Mouse (Mus musculus): ENCODE results near the gene Jmjd1c. TPM values are rescaled to one million over a fixed set of nuclear protein-coding genes. Genes with fewer than 3 reads are reported as not detected.

Jmjd1c gene
- polyA plus RNA-seq, 1 experiment = 9.6 TPM

- Histone ChIP-seq H3K27ac (ENCODE audit: control insufficient read depth, insufficient read depth, low read depth, low read length) (no peak overlapping the region), H3K27me3 (ENCODE audit: control insufficient read depth, insufficient read depth, low read length) (no peaks in the 10 kb centered on the region), H3K36me3 (ENCODE audit: control insufficient read depth, insufficient read depth, low read length) (no peaks in the 10 kb centered on the region), H3K4me1 (ENCODE audit: control insufficient read depth, insufficient read depth, low read length) (peaks cover 15% of the 10 kb centered on the region), H3K4me3 (ENCODE audit: control insufficient read depth, low read depth, low read length) (no peak overlapping the region)
- no peak for TF ChIP-seq CTCF (IDR thresholded peaks at IDR 0.05; ENCODE audit: control insufficient read depth, insufficient read depth, insufficient replicate concordance, low read depth, low read length)
- no peak for TF ChIP-seq POLR2A (IDR thresholded peaks at IDR 0.05; ENCODE audit: control insufficient read depth, low read depth, low read length)
These were observed 17.9 kb downstream of the Jmjd1c start for GRCm38 (mm10) chr10:67113833-67114232.

DNA sequence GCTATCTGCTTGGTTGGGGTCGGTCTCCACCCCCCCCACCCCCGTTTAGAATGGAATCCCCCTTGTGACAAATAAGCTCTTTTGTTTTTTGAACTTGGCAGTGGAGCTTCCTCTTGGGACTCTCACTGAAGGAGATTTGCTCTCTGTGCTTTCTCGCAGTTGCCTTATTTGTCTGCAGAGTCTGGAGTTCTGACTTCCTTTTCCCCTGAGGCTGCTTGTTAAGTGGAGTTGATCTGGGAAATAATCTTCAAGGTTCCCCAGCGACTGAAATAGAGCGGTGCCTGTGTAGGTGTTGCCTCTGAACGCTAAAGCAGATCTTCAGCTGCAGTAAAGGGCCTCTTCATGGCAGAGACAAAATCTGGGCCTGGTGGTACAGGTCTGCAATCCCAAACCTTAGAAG lies 19.2 kb downstream of the Jmjd1c start:
- peaks cover 21% of the 10 kb centered on the region for H3K4me1 ChIP-seq (ENCODE audit: control insufficient read depth, insufficient read depth, low read length)
- no peak overlapping the region for H3K4me3 ChIP-seq (ENCODE audit: control insufficient read depth, low read depth, low read length)

DNA sequence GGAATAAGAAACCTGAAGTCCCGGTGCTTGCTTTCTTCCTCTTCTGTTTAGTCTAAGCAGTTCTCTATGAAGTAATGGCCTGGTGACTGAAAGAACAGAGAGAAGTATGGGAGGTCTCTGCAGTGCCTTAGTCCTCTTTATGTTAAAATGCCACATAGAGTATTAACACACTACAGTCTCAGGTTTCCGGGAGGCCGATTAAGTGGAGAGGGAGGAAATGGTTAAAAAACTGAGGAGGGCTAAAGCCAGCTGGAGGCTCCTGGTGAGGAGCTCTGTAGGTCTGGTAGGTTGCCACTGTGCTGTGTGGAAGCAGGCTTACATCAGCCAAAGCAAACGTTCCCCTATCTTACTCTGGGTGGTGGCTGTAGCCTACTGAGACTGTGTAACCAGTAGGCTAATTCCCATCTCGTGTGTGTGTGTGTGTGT lies 19.8 kb downstream of the Jmjd1c start:
- TF ChIP-seq CTCF (IDR thresholded peaks at IDR 0.05; ENCODE audit: control insufficient read depth, insufficient read depth, insufficient replicate concordance, low read depth, low read length) (no peak), POLR2A (IDR thresholded peaks at IDR 0.05; ENCODE audit: control insufficient read depth, low read depth, low read length) (no peak)
- H3K27me3 ChIP-seq (ENCODE audit: control insufficient read depth, insufficient read depth, low read length) = no peaks in the 10 kb centered on the region
- no peak overlapping the region for H3K27ac ChIP-seq (ENCODE audit: control insufficient read depth, insufficient read depth, low read depth, low read length)
- H3K4me3 ChIP-seq (ENCODE audit: control insufficient read depth, low read depth, low read length) = no peak overlapping the region
- H3K36me3 ChIP-seq (ENCODE audit: control insufficient read depth, insufficient read depth, low read length) = no peaks in the 10 kb centered on the region
- peaks cover 23% of the 10 kb centered on the region for H3K4me1 ChIP-seq (ENCODE audit: control insufficient read depth, insufficient read depth, low read length)

More for the DNA sequence above, 19.2 kb downstream of the Jmjd1c start:
- Histone ChIP-seq H3K36me3 (ENCODE audit: control insufficient read depth, insufficient read depth, low read length) (no peaks in the 10 kb centered on the region), H3K27me3 (ENCODE audit: control insufficient read depth, insufficient read depth, low read length) (no peaks in the 10 kb centered on the region), H3K27ac (ENCODE audit: control insufficient read depth, insufficient read depth, low read depth, low read length) (no peak overlapping the region)
- TF ChIP-seq POLR2A (IDR thresholded peaks at IDR 0.05; ENCODE audit: control insufficient read depth, low read depth, low read length) = no peak

DNA sequence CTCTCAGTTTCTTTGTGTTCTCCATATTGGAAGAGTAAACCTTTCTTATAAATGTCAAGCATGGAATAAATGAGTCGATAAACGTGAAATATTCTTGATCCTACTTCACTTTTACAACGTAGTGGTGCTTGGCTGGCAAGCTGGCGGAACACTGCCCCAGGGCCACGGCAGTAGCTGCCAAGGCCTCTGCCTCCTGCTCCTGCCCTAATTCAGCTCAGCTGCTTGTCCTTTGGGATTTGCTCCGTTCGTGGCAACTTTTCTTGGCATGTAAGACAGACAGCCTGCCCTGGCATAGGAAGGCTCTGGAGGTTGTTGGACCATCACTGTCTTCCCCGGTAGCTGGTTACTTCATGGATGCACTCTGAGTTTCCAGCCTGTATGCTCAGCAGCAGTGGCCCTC lies 20.3 kb downstream of the Jmjd1c start:
- Histone ChIP-seq H3K27ac (ENCODE audit: control insufficient read depth, insufficient read depth, low read depth, low read length) (no peak overlapping the region), H3K36me3 (ENCODE audit: control insufficient read depth, insufficient read depth, low read length) (no peaks in the 10 kb centered on the region), H3K27me3 (ENCODE audit: control insufficient read depth, insufficient read depth, low read length) (no peaks in the 10 kb centered on the region), H3K4me3 (ENCODE audit: control insufficient read depth, low read depth, low read length) (no peak overlapping the region), H3K4me1 (ENCODE audit: control insufficient read depth, insufficient read depth, low read length) (peaks cover 23% of the 10 kb centered on the region)
- no peak for TF ChIP-seq CTCF (IDR thresholded peaks at IDR 0.05; ENCODE audit: control insufficient read depth, insufficient read depth, insufficient replicate concordance, low read depth, low read length)
- no peak for TF ChIP-seq POLR2A (IDR thresholded peaks at IDR 0.05; ENCODE audit: control insufficient read depth, low read depth, low read length)

- Histone ChIP-seq H3K27me3 (ENCODE audit: control insufficient read depth, insufficient read depth, low read length) (no peaks in the 10 kb centered on the region), H3K4me3 (ENCODE audit: control insufficient read depth, low read depth, low read length) (peak overlapping the region; percentile 81), H3K4me1 (ENCODE audit: control insufficient read depth, insufficient read depth, low read length) (peaks cover 23% of the 10 kb centered on the region), H3K27ac (ENCODE audit: control insufficient read depth, insufficient read depth, low read depth, low read length) (peak overlapping the region; percentile 99), H3K36me3 (ENCODE audit: control insufficient read depth, insufficient read depth, low read length) (no peaks in the 10 kb centered on the region)
- TF ChIP-seq POLR2A (IDR thresholded peaks at IDR 0.05; ENCODE audit: control insufficient read depth, low read depth, low read length) (peak; percentile 68), CTCF (IDR thresholded peaks at IDR 0.05; ENCODE audit: control insufficient read depth, insufficient read depth, insufficient replicate concordance, low read depth, low read length) (no peak)
These were observed 23.4 kb downstream of the Jmjd1c start for GRCm38 (mm10) chr10:67119291-67119690.

GRCm38 (mm10) chr10:67120180-67120579 lies 24.3 kb downstream of the Jmjd1c start:
- Histone ChIP-seq H3K36me3 (ENCODE audit: control insufficient read depth, insufficient read depth, low read length) (no peaks in the 10 kb centered on the region), H3K27ac (ENCODE audit: control insufficient read depth, insufficient read depth, low read depth, low read length) (peak overlapping the region; percentile 99), H3K4me1 (ENCODE audit: control insufficient read depth, insufficient read depth, low read length) (peaks cover 21% of the 10 kb centered on the region), H3K4me3 (ENCODE audit: control insufficient read depth, low read depth, low read length) (peak overlapping the region; percentile 49), H3K27me3 (ENCODE audit: control insufficient read depth, insufficient read depth, low read length) (no peaks in the 10 kb centered on the region)
- no peak for TF ChIP-seq POLR2A (IDR thresholded peaks at IDR 0.05; ENCODE audit: control insufficient read depth, low read depth, low read length)
- no peak for TF ChIP-seq CTCF (IDR thresholded peaks at IDR 0.05; ENCODE audit: control insufficient read depth, insufficient read depth, insufficient replicate concordance, low read depth, low read length)

- Histone ChIP-seq H3K4me1 (ENCODE audit: control insufficient read depth, insufficient read depth, low read length) (peaks cover 20% of the 10 kb centered on the region), H3K36me3 (ENCODE audit: control insufficient read depth, insufficient read depth, low read length) (no peaks in the 10 kb centered on the region), H3K27ac (ENCODE audit: control insufficient read depth, insufficient read depth, low read depth, low read length) (peak overlapping the region; percentile 56; the same call in 1 of the 2 replicates), H3K4me3 (ENCODE audit: control insufficient read depth, low read depth, low read length) (peak overlapping the region; percentile 49), H3K27me3 (ENCODE audit: control insufficient read depth, insufficient read depth, low read length) (no peaks in the 10 kb centered on the region)
- no peak for TF ChIP-seq POLR2A (IDR thresholded peaks at IDR 0.05; ENCODE audit: control insufficient read depth, low read depth, low read length)
These were observed 24.7 kb downstream of the Jmjd1c start for GRCm38 (mm10) chr10:67120640-67121039.

GRCm38 (mm10) chr10:67123756-67124155 lies 27.8 kb downstream of the Jmjd1c start:
- Histone ChIP-seq H3K27me3 (ENCODE audit: control insufficient read depth, insufficient read depth, low read length) (no peaks in the 10 kb centered on the region), H3K27ac (ENCODE audit: control insufficient read depth, insufficient read depth, low read depth, low read length) (no peak overlapping the region), H3K4me3 (ENCODE audit: control insufficient read depth, low read depth, low read length) (peak overlapping the region; percentile 21; the same call in 1 of the 2 replicates), H3K36me3 (ENCODE audit: control insufficient read depth, insufficient read depth, low read length) (no peaks in the 10 kb centered on the region), H3K4me1 (ENCODE audit: control insufficient read depth, insufficient read depth, low read length) (peaks cover 9% of the 10 kb centered on the region)
- TF ChIP-seq CTCF (IDR thresholded peaks at IDR 0.05; ENCODE audit: control insufficient read depth, insufficient read depth, insufficient replicate concordance, low read depth, low read length) (no peak), POLR2A (IDR thresholded peaks at IDR 0.05; ENCODE audit: control insufficient read depth, low read depth, low read length) (no peak)
